Mouse (Mus musculus) CH12.LX (cell line): Measurements from ENCODE around the gene Rpl7l1. TPM values are rescaled to one million over a fixed set of nuclear protein-coding genes. Genes with fewer than 3 reads are reported as not detected.
"Not testable (repeated sequence)": the region's sequence is repeated elsewhere in the genome, so short reads cannot be mapped to it uniquely, and the experiment has no call there.

Experiments
- DNase-seq: peaks from one replicate; pipeline ENCODE4 v3.0.0-alpha.2; 2013; ENCODE audit errors: extremely low read depth
- H3K27ac ChIP-seq: 2 replicates; pipeline ENCODE4 v1.5.1; 2012; ENCODE audit warnings: low read depth, mild to moderate bottlenecking, control low read depth, moderate library complexity; ENCODE audit not compliant: insufficient read depth
- H3K27me3 ChIP-seq: replicated peaks from 2 replicates; pipeline ENCODE3; 2012; ENCODE audit warnings: inconsistent platforms
- H3K36me3 ChIP-seq, 2 experiments: replicated peaks in 1 of 2; 2 replicates each; pipeline versions ENCODE3 to v1.6.1; 2012; ENCODE audit warnings: inconsistent platforms in 1 of 2, low read length in 1 of 2, mild to moderate bottlenecking in 1 of 2, mixed read lengths in 1 of 2, moderate library complexity in 1 of 2; ENCODE audit not compliant: control insufficient read depth in 1 of 2, insufficient read depth in 1 of 2
- H3K4me1 ChIP-seq, 2 experiments: 2 replicates each; pipeline ENCODE4 v1.6.1; 2012; ENCODE audit warnings: inconsistent platforms in 1 of 2, moderate library complexity in 1 of 2; ENCODE audit not compliant: insufficient read depth in 2 of 2, control insufficient read depth in 1 of 2
- H3K4me2 ChIP-seq: 2 replicates; pipeline ENCODE4 v1.6.1; 2012; ENCODE audit warnings: low read depth, mild to moderate bottlenecking, control low read depth; ENCODE audit not compliant: poor library complexity, insufficient read depth, severe bottlenecking
- H3K4me3 ChIP-seq, 3 experiments: fragments of 150-350 bp in 1 of 3; sonication (generic) in 1 of 3; replicated peaks in 1 of 3; 2 replicates each; pipeline versions ENCODE3 to v1.5.1; 2011 to 2012; ENCODE audit warnings: low read depth in 2 of 3, low read length in 2 of 3, mild to moderate bottlenecking in 2 of 3, moderate library complexity in 2 of 3, control low read depth in 1 of 3, improper control_type of control experiment in 1 of 3, inconsistent platforms in 1 of 3, mixed read lengths in 1 of 3; ENCODE audit not compliant: poor library complexity in 1 of 3
- H3K79me2 ChIP-seq: replicated peaks from 2 replicates; pipeline ENCODE4 v1.6.1; 2012; ENCODE audit warnings: mild to moderate bottlenecking, moderate library complexity; ENCODE audit not compliant: control insufficient read depth, poor library complexity, insufficient read depth, severe bottlenecking; ENCODE audit errors: extremely low read depth
- H3K9ac ChIP-seq: 2 replicates; pipeline ENCODE4 v1.6.1; 2012; ENCODE audit warnings: low read depth, mild to moderate bottlenecking, control low read depth, moderate library complexity; ENCODE audit not compliant: insufficient read depth
- H3K9me3 ChIP-seq: replicated peaks from 2 replicates; pipeline ENCODE3; 2012; ENCODE audit warnings: low read length, inconsistent platforms, mixed read lengths
- CHD1 ChIP-seq: IDR thresholded peaks from 2 replicates; pipeline ENCODE4 v1.6.1; 2012; ENCODE audit warnings: low read depth, low read length, improper control_type of control experiment, inconsistent platforms
- CHD2 ChIP-seq: IDR thresholded peaks from 2 replicates; pipeline ENCODE4 v1.6.1; 2011; ENCODE audit warnings: low read length, improper control_type of control experiment
- CTCF ChIP-seq, 2 experiments: IDR thresholded peaks in 1 of 2; conservative IDR thresholded peaks in 1 of 2; 2 replicates each; pipeline ENCODE4 v1.5.1; 2011 to 2012; ENCODE audit warnings: low read depth in 2 of 2, low read length in 2 of 2, improper control_type of control experiment in 1 of 2, inconsistent platforms in 1 of 2, mild to moderate bottlenecking in 1 of 2, moderate library complexity in 1 of 2
- E2F4 ChIP-seq: IDR thresholded peaks from 2 replicates; pipeline ENCODE4 v1.6.1; 2011; ENCODE audit warnings: low read depth, low read length, improper control_type of control experiment; ENCODE audit not compliant: insufficient replicate concordance
- GABPA ChIP-seq: IDR thresholded peaks from 2 replicates; pipeline ENCODE4 v1.6.1; 2012; ENCODE audit warnings: low read depth, low read length, improper control_type of control experiment, inconsistent platforms; ENCODE audit not compliant: insufficient replicate concordance
- JUND ChIP-seq: conservative IDR thresholded peaks from 2 replicates; pipeline ENCODE4 v1.6.1; 2011; ENCODE audit warnings: low read depth, low read length, improper control_type of control experiment
- MXI1 ChIP-seq: IDR thresholded peaks from 2 replicates; pipeline ENCODE4 v1.6.1; 2011; ENCODE audit warnings: mild to moderate bottlenecking, low read depth, low read length, improper control_type of control experiment
- MYC ChIP-seq: IDR thresholded peaks from 2 replicates; pipeline ENCODE4 v1.6.1; 2011; ENCODE audit warnings: low read depth, mild to moderate bottlenecking, improper control_type of control experiment, low read length
- NELFE ChIP-seq: IDR thresholded peaks from 2 replicates; pipeline ENCODE4 v1.6.1; 2011; ENCODE audit warnings: low read depth, low read length, improper control_type of control experiment
- POLR2A ChIP-seq: IDR thresholded peaks from 2 replicates; pipeline ENCODE4 v1.6.1; 2011; ENCODE audit warnings: low read depth, mild to moderate bottlenecking, improper control_type of control experiment, low read length
- RAD21 ChIP-seq: IDR thresholded peaks from 2 replicates; pipeline ENCODE4 v1.6.1; 2011; ENCODE audit warnings: low read depth, mild to moderate bottlenecking, low read length, improper control_type of control experiment, moderate library complexity
- SMC3 ChIP-seq: IDR thresholded peaks from 2 replicates; pipeline ENCODE4 v1.6.1; 2011; ENCODE audit warnings: low read depth, low read length, improper control_type of control experiment
- USF1 ChIP-seq: IDR thresholded peaks from 2 replicates; pipeline ENCODE4 v1.6.1; 2014; ENCODE audit warnings: low read depth, mild to moderate bottlenecking, inconsistent platforms, low read length, improper control_type of control experiment
- dilution Hi-C: fragments of 300-500 bp; cut with MboI; formaldehyde crosslinking; loops from 2 replicates; pipeline ENCODE4 v1.14.3; 2020; ENCODE audit warnings: low sequenced_read_pairs; ENCODE audit not compliant: extremely low pct_unique_long_range_greater_than_20kb, extremely low pct_ligation_motif_present
- in situ Hi-C: fragments of 300-500 bp; cut with MboI; formaldehyde crosslinking; loops from 3 replicates; pipeline ENCODE4 v1.14.3; 2019; ENCODE audit warnings: low sequenced_read_pairs, low pct_ligation_motif_present, low pct_unique_long_range_greater_than_20kb, mixed read lengths
- polyA plus RNA-seq: library from polyadenylated mRNA; unstranded; fragments of >175 nt; gene quantifications from 2 replicates; pipeline ENCODE4 v1.2.1, GENCODE M21; 2012; ENCODE audit warnings: low read depth; ENCODE audit not compliant: insufficient read length
- total RNA-seq, 2 experiments: library from RNA; depleted of rRNA; stranded (reverse); fragments of 300-350 nt in 1 of 2; fragments of >200 nt in 1 of 2; gene quantifications; 2 replicates each; pipeline ENCODE4 v1.2.3; 2012 to 2014

Gene Rpl7l1
- total and polyA plus RNA-seq, 3 experiments = 160 to 296 (median 261) TPM

DNA sequence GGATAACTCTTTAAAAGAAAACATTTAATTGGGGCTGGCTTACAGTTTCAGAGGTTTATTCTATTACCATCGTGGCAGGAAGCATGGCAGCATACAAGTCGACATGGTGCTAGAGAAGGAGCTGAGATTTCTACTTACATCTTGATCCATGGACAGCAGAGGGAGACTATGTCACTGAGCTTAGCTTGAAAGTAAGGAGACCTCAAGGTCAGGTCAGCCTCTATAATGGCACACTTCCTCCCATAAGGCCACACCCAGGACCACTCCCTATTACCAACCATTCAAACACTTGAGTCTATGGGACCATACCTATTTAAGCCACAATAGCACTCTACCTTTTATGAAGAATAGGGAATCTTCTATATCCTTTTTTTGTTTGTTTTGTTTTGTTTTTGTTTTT is 10.5 kb upstream of the Rpl7l1 start:
- H3K4me1 ChIP-seq = peaks cover 3 to 6% of the 10 kb centered on the region in 2 experiments; a peak in 1 of 4 replicates
- in situ Hi-C loops = no loop called here
- peaks cover 0 to 14% of the 10 kb centered on the region in 2 experiments for H3K36me3 ChIP-seq
- no peaks in the 10 kb centered on the region for H3K27me3 ChIP-seq
- no peak overlapping the region for H3K9ac ChIP-seq
- TF ChIP-seq MYC = no peak
- no peak for TF ChIP-seq POLR2A
- no peak for TF ChIP-seq MXI1
- TF ChIP-seq JUND = no peak
- peak; percentile 44 for TF ChIP-seq SMC3
- no peak for TF ChIP-seq CHD2
- TF ChIP-seq RAD21 = peak; percentile 34
- TF ChIP-seq E2F4 = no peak
- no peak for TF ChIP-seq NELFE
- no peak for TF ChIP-seq GABPA
- TF ChIP-seq CTCF (conservative IDR thresholded peaks at IDR 0.05 in 1 of 2, IDR thresholded peaks at IDR 0.05 in 1 of 2; ENCODE audit: low read depth in 2 of 2, low read length in 2 of 2) = peak in 1 of 2 experiments; percentile 40; a peak in 2 of 4 replicates
- no peak for TF ChIP-seq USF1
- TF ChIP-seq, all 38 proteins: peak for 3
- Histone ChIP-seq H3K9me3 (no peaks in the 10 kb centered on the region), H3K4me3 (no peak overlapping the region), H3K4me2 (no peak overlapping the region), H3K79me2 (no peaks in the 10 kb centered on the region), H3K27ac (no peak overlapping the region)
- dilution Hi-C loops = no loop called here
- DNase-seq = no peak

DNA sequence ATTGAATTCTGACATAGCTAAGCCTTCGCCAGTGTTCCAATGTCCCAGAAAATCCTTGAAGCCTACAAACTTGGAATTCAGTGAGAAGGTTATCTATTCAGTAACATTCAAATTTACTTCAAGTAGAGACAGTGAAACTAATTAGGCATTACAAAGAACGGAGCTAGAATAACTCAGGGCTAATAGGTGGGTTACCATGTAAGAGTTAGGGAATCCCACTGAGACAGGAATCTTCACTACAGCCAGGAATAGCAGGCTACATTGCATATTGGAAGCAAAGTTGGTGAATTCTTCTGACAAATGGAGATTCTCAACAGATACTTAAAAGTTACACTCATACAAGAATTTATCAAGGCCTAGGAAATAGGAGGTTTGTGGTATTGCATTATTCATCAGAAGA is 5.5 kb upstream of the Rpl7l1 start:
- H3K9ac ChIP-seq, H3K4me1 ChIP-seq, H3K79me2 ChIP-seq, H3K4me3 ChIP-seq, dilution Hi-C loops, H3K27me3 ChIP-seq, H3K4me2 ChIP-seq, DNase-seq, H3K9me3 ChIP-seq, H3K27ac ChIP-seq, H3K36me3 ChIP-seq: not testable (repeated sequence)
- in situ Hi-C loops = loop anchor here (10.0 kb wide), 1 partner anchor 97 kb away; no protein-coding TSS in a partner anchor

DNA sequence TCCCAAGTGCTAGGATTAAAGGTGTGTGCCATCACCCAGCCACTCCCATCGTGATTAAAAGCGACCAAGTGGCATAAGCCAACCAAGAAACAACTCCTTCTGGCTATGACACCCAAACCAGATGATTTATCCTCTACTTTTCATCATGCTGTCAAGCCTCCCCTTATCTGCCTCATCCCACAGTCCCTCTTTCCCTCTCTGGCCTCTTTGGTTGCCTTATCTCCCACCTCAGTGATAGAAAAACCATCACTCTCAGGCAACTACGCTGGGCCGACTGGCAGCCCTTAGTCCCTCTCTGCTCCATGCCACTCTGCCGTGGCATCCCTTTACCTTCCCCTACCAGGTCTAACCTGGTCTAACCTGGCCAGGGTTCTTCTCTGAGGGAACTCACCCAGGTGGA is 4.5 kb upstream of the Rpl7l1 start:
- H3K9me3 ChIP-seq = no peaks in the 10 kb centered on the region
- no peaks in the 10 kb centered on the region for H3K27me3 ChIP-seq
- no peak overlapping the region for H3K4me3 ChIP-seq
- TF ChIP-seq CHD1 (no peak), USF1 (no peak)
- H3K27ac ChIP-seq = no peak overlapping the region
- no peak for DNase-seq
- dilution Hi-C loops = no loop called here
- in situ Hi-C loops = loop anchor here (10.0 kb wide), 1 partner anchor 98 kb away; no protein-coding TSS in a partner anchor
- no peaks in the 10 kb centered on the region for H3K36me3 ChIP-seq
- peaks cover 4% of the 10 kb centered on the region for H3K79me2 ChIP-seq
- no peak overlapping the region for H3K4me2 ChIP-seq
- peaks cover 5 to 9% of the 10 kb centered on the region in 2 experiments; a peak in 2 of 4 replicates for H3K4me1 ChIP-seq
- H3K9ac ChIP-seq = no peak overlapping the region
